Mouse (Mus musculus): ENCODE results near the gene Gm572. TPM values are rescaled to one million over a fixed set of nuclear protein-coding genes. Genes with fewer than 3 reads are reported as not detected.

Gene Gm572
- polyA plus RNA-seq, 1 experiment, result 0.07 TPM

- TF ChIP-seq POLR2A (IDR thresholded peaks at IDR 0.05; ENCODE audit: low read depth, low read length) (no peak), CTCF (IDR thresholded peaks at IDR 0.05; ENCODE audit: extremely low read depth, insufficient read depth, insufficient read length, insufficient replicate concordance) (no peak)
- Histone ChIP-seq H3K4me3 (ENCODE audit: extremely low read depth, insufficient read depth, insufficient read length) (peak overlapping the region; percentile 17; the same call in 1 of the 2 replicates), H3K27ac (ENCODE audit: insufficient read depth, low read length) (peak overlapping the region; percentile 11; the same call in 1 of the 2 replicates), H3K27me3 (ENCODE audit: control insufficient read depth, insufficient read depth, low read length) (no peaks in the 10 kb centered on the region), H3K36me3 (ENCODE audit: control insufficient read depth, insufficient read depth, low read length) (no peaks in the 10 kb centered on the region), H3K4me1 (ENCODE audit: control insufficient read depth, insufficient read depth, insufficient read length) (peaks cover 7% of the 10 kb centered on the region; the same call in 1 of the 2 replicates)
- 8% methylated on average over 13 of the region's 13 CpGs for WGBS
- peak; percentile 28 to 53 for DNase-seq (ENCODE audit: low read depth in 1 of 2, low spot score in 2 of 2)
These were observed 40.4 kb downstream of the Gm572 start for GRCm38 (mm10) chr4:148683539-148683938.

- Histone ChIP-seq H3K27ac (ENCODE audit: insufficient read depth, low read length) (no peak overlapping the region), H3K4me3 (ENCODE audit: extremely low read depth, insufficient read depth, insufficient read length) (no peak overlapping the region), H3K36me3 (ENCODE audit: control insufficient read depth, insufficient read depth, low read length) (no peaks in the 10 kb centered on the region), H3K4me1 (ENCODE audit: control insufficient read depth, insufficient read depth, insufficient read length) (peaks cover 7% of the 10 kb centered on the region; the same call in 1 of the 2 replicates), H3K27me3 (ENCODE audit: control insufficient read depth, insufficient read depth, low read length) (no peaks in the 10 kb centered on the region)
- no peak for TF ChIP-seq CTCF (IDR thresholded peaks at IDR 0.05; ENCODE audit: extremely low read depth, insufficient read depth, insufficient read length, insufficient replicate concordance)
- TF ChIP-seq POLR2A (IDR thresholded peaks at IDR 0.05; ENCODE audit: low read depth, low read length), result no peak
- DNase-seq (ENCODE audit: low read depth in 1 of 2, low spot score in 2 of 2), result no peak
- 74% methylated on average over 14 of the region's 14 CpGs for WGBS
These were observed 43.4 kb downstream of the Gm572 start for GRCm38 (mm10) chr4:148686491-148686941.

- no peaks in the 10 kb centered on the region for H3K36me3 ChIP-seq (ENCODE audit: control insufficient read depth, insufficient read depth, low read length)
- peaks cover 7% of the 10 kb centered on the region; the same call in 1 of the 2 replicates for H3K4me1 ChIP-seq (ENCODE audit: control insufficient read depth, insufficient read depth, insufficient read length)
- no peak overlapping the region for H3K4me3 ChIP-seq (ENCODE audit: extremely low read depth, insufficient read depth, insufficient read length)
- no peak for DNase-seq (ENCODE audit: low read depth in 1 of 2, low spot score in 2 of 2)
- WGBS, result 59% methylated on average over 2 of the region's 2 CpGs
- no peaks in the 10 kb centered on the region for H3K27me3 ChIP-seq (ENCODE audit: control insufficient read depth, insufficient read depth, low read length)
- no peak overlapping the region for H3K27ac ChIP-seq (ENCODE audit: insufficient read depth, low read length)
- TF ChIP-seq CTCF (IDR thresholded peaks at IDR 0.05; ENCODE audit: extremely low read depth, insufficient read depth, insufficient read length, insufficient replicate concordance) (no peak), POLR2A (IDR thresholded peaks at IDR 0.05; ENCODE audit: low read depth, low read length) (no peak)
These were observed 45.0 kb downstream of the Gm572 start for GRCm38 (mm10) chr4:148688091-148688490.

- whole genome bisulfite sequencing, result 82% methylated on average over 4 of the region's 4 CpGs
- Histone ChIP-seq H3K36me3 (ENCODE audit: control insufficient read depth, insufficient read depth, low read length) (no peaks in the 10 kb centered on the region), H3K4me3 (ENCODE audit: extremely low read depth, insufficient read depth, insufficient read length) (no peak overlapping the region), H3K27me3 (ENCODE audit: control insufficient read depth, insufficient read depth, low read length) (no peaks in the 10 kb centered on the region), H3K27ac (ENCODE audit: insufficient read depth, low read length) (no peak overlapping the region), H3K4me1 (ENCODE audit: control insufficient read depth, insufficient read depth, insufficient read length) (no peaks in the 10 kb centered on the region)
- no peak for DNase-seq (ENCODE audit: low read depth in 1 of 2, low spot score in 2 of 2)
- no peak for TF ChIP-seq POLR2A (IDR thresholded peaks at IDR 0.05; ENCODE audit: low read depth, low read length)
- TF ChIP-seq CTCF (IDR thresholded peaks at IDR 0.05; ENCODE audit: extremely low read depth, insufficient read depth, insufficient read length, insufficient replicate concordance), result no peak
These were observed 48.1 kb downstream of the Gm572 start for GRCm38 (mm10) chr4:148691185-148691584.

GRCm38 (mm10) chr4:148693417-148693959, 50.4 kb downstream of the Gm572 start:
- Histone ChIP-seq H3K27ac (ENCODE audit: insufficient read depth, low read length) (no peak overlapping the region), H3K4me3 (ENCODE audit: extremely low read depth, insufficient read depth, insufficient read length) (no peak overlapping the region), H3K4me1 (ENCODE audit: control insufficient read depth, insufficient read depth, insufficient read length) (no peaks in the 10 kb centered on the region), H3K36me3 (ENCODE audit: control insufficient read depth, insufficient read depth, low read length) (no peaks in the 10 kb centered on the region), H3K27me3 (ENCODE audit: control insufficient read depth, insufficient read depth, low read length) (no peaks in the 10 kb centered on the region)
- no peak for TF ChIP-seq POLR2A (IDR thresholded peaks at IDR 0.05; ENCODE audit: low read depth, low read length)
- TF ChIP-seq CTCF (IDR thresholded peaks at IDR 0.05; ENCODE audit: extremely low read depth, insufficient read depth, insufficient read length, insufficient replicate concordance), result no peak
- 83% methylated on average over 7 of the region's 7 CpGs for WGBS
- no peak for DNase-seq (ENCODE audit: low read depth in 1 of 2, low spot score in 2 of 2)

- TF ChIP-seq POLR2A (IDR thresholded peaks at IDR 0.05; ENCODE audit: low read depth, low read length), result no peak
- peak; percentile 48; the same call in 1 of the 2 replicates for TF ChIP-seq CTCF (IDR thresholded peaks at IDR 0.05; ENCODE audit: extremely low read depth, insufficient read depth, insufficient read length, insufficient replicate concordance)
- Histone ChIP-seq H3K36me3 (ENCODE audit: control insufficient read depth, insufficient read depth, low read length) (no peaks in the 10 kb centered on the region), H3K27ac (ENCODE audit: insufficient read depth, low read length) (no peak overlapping the region), H3K4me1 (ENCODE audit: control insufficient read depth, insufficient read depth, insufficient read length) (no peaks in the 10 kb centered on the region), H3K27me3 (ENCODE audit: control insufficient read depth, insufficient read depth, low read length) (no peaks in the 10 kb centered on the region), H3K4me3 (ENCODE audit: extremely low read depth, insufficient read depth, insufficient read length) (no peak overlapping the region)
- DNase-seq (ENCODE audit: low read depth in 1 of 2, low spot score in 2 of 2), result peak in 1 of 2 experiments; percentile 34
- 42% methylated on average over 3 of the region's 3 CpGs for WGBS
These were observed 61.6 kb downstream of the Gm572 start for GRCm38 (mm10) chr4:148704756-148705155.

- DNase-seq (ENCODE audit: low read depth in 1 of 2, low spot score in 2 of 2), result no peak
- TF ChIP-seq CTCF (IDR thresholded peaks at IDR 0.05; ENCODE audit: extremely low read depth, insufficient read depth, insufficient read length, insufficient replicate concordance) (no peak), POLR2A (IDR thresholded peaks at IDR 0.05; ENCODE audit: low read depth, low read length) (no peak)
- H3K27me3 ChIP-seq (ENCODE audit: control insufficient read depth, insufficient read depth, low read length), result no peaks in the 10 kb centered on the region
- no peaks in the 10 kb centered on the region for H3K4me1 ChIP-seq (ENCODE audit: control insufficient read depth, insufficient read depth, insufficient read length)
- no peaks in the 10 kb centered on the region for H3K36me3 ChIP-seq (ENCODE audit: control insufficient read depth, insufficient read depth, low read length)
- no peak overlapping the region for H3K4me3 ChIP-seq (ENCODE audit: extremely low read depth, insufficient read depth, insufficient read length)
- no peak overlapping the region for H3K27ac ChIP-seq (ENCODE audit: insufficient read depth, low read length)
- WGBS, result 59% methylated on average over 11 of the region's 11 CpGs
These were observed 65.7 kb downstream of the Gm572 start for GRCm38 (mm10) chr4:148708836-148709235.

Data from spleen, adult 2 months (tissue).